Comparison of ENCODE assay signal across 9 mouse cellular contexts in genomic region chr11:117146776-117147536, GRCm38 (mm10). TPM values are rescaled to one million over a fixed set of nuclear protein-coding genes. Genes with fewer than 3 reads are reported as not detected.
DNase-seq lines count a peak whose midpoint lies in the region; ATAC-seq and TF ChIP-seq lines count a peak whose summit lies in the region.
"Had no signal": no experiment of that assay in that cellular context is flagged by ENCODE, and none has a peak within 500 bp of the region (broad histone marks: within the 10 kb centered on the region; RNA-seq: fewer than 3 reads in every experiment).

No protein-coding gene starts in this region.

- ATAC-seq in hindbrain, embryonic 11.5 days (ENCODE audit: low FRiP score), result no peak
- ATAC-seq in hindbrain, postnatal 0 days, result no peak
- ATAC-seq in lung, postnatal 0 days, result peak; percentile 87
- no peak for ATAC-seq in megakaryocyte-erythroid progenitor cell, adult 5-6 weeks (replicated peaks; ENCODE audit: low FRiP score, low TSS enrichment, poor library complexity, severe bottlenecking)

- H3K36me3 ChIP-seq in hindbrain, embryonic 11.5 days (ENCODE audit: control insufficient read depth, insufficient read depth, low read length), result peaks cover 10% of the 10 kb centered on the region
- H3K36me3 ChIP-seq in hindbrain, postnatal 0 days (ENCODE audit: insufficient read depth, low read length), result peaks cover 68% of the 10 kb centered on the region
- H3K36me3 ChIP-seq in ES-Bruce4 (ENCODE audit: control insufficient read depth, insufficient read depth, low read length, poor library complexity, severe bottlenecking), result peaks cover 27% of the 10 kb centered on the region
- peaks cover 64% of the 10 kb centered on the region for H3K36me3 ChIP-seq in lung, postnatal 0 days (ENCODE audit: insufficient read depth, low read length)

- WGBS in hindbrain, embryonic 11.5 days, result 56% methylated on average over 24 of the region's 24 CpGs
- WGBS in hindbrain, postnatal 0 days, result 49% methylated on average over 24 of the region's 24 CpGs
- WGBS in lung, postnatal 0 days, result 69% methylated on average over 24 of the region's 24 CpGs

- no peak overlapping the region for H3K4me2 ChIP-seq in hindbrain, embryonic 11.5 days (replicated peaks; ENCODE audit: low read depth, low read length)
- H3K4me2 ChIP-seq in hindbrain, postnatal 0 days (ENCODE audit: low read depth, low read length), result no peak overlapping the region
- no peak overlapping the region for H3K4me2 ChIP-seq in lung, postnatal 0 days (replicated peaks; ENCODE audit: low read depth, low read length)
- H3K4me2 ChIP-seq: heart, embryonic 15.5 days had no signal

- TF ChIP-seq POLR2A in ES-Bruce4 (IDR thresholded peaks at IDR 0.05; ENCODE audit: insufficient read depth, low read length), result no peak

- no peak overlapping the region for H3K27ac ChIP-seq in hindbrain, embryonic 11.5 days (ENCODE audit: low read depth, low read length)
- H3K27ac ChIP-seq in hindbrain, postnatal 0 days, result no peak overlapping the region
- H3K27ac ChIP-seq in ES-Bruce4 (ENCODE audit: insufficient read depth, low read length), result no peak overlapping the region
- H3K27ac ChIP-seq in lung, postnatal 0 days (ENCODE audit: low read length), result no peak overlapping the region
- H3K27ac ChIP-seq: heart, embryonic 15.5 days had no signal

- DNase-seq in hindbrain, embryonic 11.5 days (ENCODE audit: low spot score), result peak; percentile 34
- no peak for DNase-seq in hindbrain, postnatal 0 days (ENCODE audit: low spot score)
- peak; percentile 64 to 71 for DNase-seq in cerebellum, postnatal 25 days
- DNase-seq in lung, postnatal 0 days (ENCODE audit: low spot score), result peak; percentile 84
- no peak for DNase-seq in heart, postnatal 25 days (ENCODE audit: low spot score)

- no peak overlapping the region for H3K4me3 ChIP-seq in hindbrain, embryonic 11.5 days (ENCODE audit: low read depth, low read length)
- no peak overlapping the region for H3K4me3 ChIP-seq in hindbrain, postnatal 0 days (ENCODE audit: low read length)
- no peak overlapping the region for H3K4me3 ChIP-seq in ES-Bruce4 (ENCODE audit: low read depth, low read length)
- no peak overlapping the region for H3K4me3 ChIP-seq in lung, postnatal 0 days (ENCODE audit: low read depth, low read length)
- H3K4me3 ChIP-seq: heart, embryonic 15.5 days; myocyte had no signal

- no peaks in the 10 kb centered on the region for H3K27me3 ChIP-seq in hindbrain, embryonic 11.5 days (ENCODE audit: control insufficient read depth, insufficient read depth, low read length)
- no peaks in the 10 kb centered on the region for H3K27me3 ChIP-seq in hindbrain, postnatal 0 days (ENCODE audit: insufficient read depth, low read length)
- no peaks in the 10 kb centered on the region for H3K27me3 ChIP-seq in ES-Bruce4 (ENCODE audit: control insufficient read depth, insufficient read depth, low read length, poor library complexity, severe bottlenecking)
- no peaks in the 10 kb centered on the region for H3K27me3 ChIP-seq in lung, postnatal 0 days (replicated peaks; ENCODE audit: insufficient read depth, low read length)
- H3K27me3 ChIP-seq: heart, embryonic 15.5 days had no signal

- peaks cover 2% of the 10 kb centered on the region; the same call in 1 of the 2 replicates for H3K4me1 ChIP-seq in hindbrain, embryonic 11.5 days (replicated peaks; ENCODE audit: control insufficient read depth, insufficient read depth, low read length)
- H3K4me1 ChIP-seq in hindbrain, postnatal 0 days (ENCODE audit: insufficient read depth, low read length), result no peaks in the 10 kb centered on the region
- H3K4me1 ChIP-seq in ES-Bruce4 (ENCODE audit: control insufficient read depth, insufficient read depth, low read length), result peaks cover 3% of the 10 kb centered on the region
- 0 out of 2 replicates have a peak, but pooled peaks cover 2% of the 10 kb centered on the region for H3K4me1 ChIP-seq in lung, postnatal 0 days (ENCODE audit: insufficient read depth, low read depth, low read length)

- intact Hi-C loops in heart, postnatal 25 days (cut with DNase I), result no loop called here

- no peak for TF ChIP-seq CTCF in hindbrain, postnatal 0 days (IDR thresholded peaks at IDR 0.05; ENCODE audit: low read depth)
- TF ChIP-seq CTCF in ES-Bruce4 (IDR thresholded peaks at IDR 0.05; ENCODE audit: low read depth, low read length), result no peak
- TF ChIP-seq CTCF in lung, postnatal 0 days (IDR thresholded peaks at IDR 0.05), result no peak

- TF ChIP-seq EP300 in ES-Bruce4 (IDR thresholded peaks at IDR 0.05; ENCODE audit: insufficient read depth, low read depth, low read length), result peak; percentile 79; the same call in 1 of the 2 replicates
- TF ChIP-seq EP300 in lung, postnatal 0 days (IDR thresholded peaks at IDR 0.05), result peak; percentile 18; the same call in 1 of the 2 replicates

- no peak overlapping the region for H3K9ac ChIP-seq in hindbrain, embryonic 11.5 days (ENCODE audit: low read depth, low read length)
- H3K9ac ChIP-seq in hindbrain, postnatal 0 days (replicated peaks; ENCODE audit: low read length), result no peak overlapping the region
- H3K9ac ChIP-seq in ES-Bruce4 (ENCODE audit: low read depth, poor library complexity, severe bottlenecking), result no peak overlapping the region
- H3K9ac ChIP-seq in lung, postnatal 0 days (replicated peaks; ENCODE audit: low read depth), result no peak overlapping the region
- H3K9ac ChIP-seq: heart, embryonic 15.5 days had no signal

- H3K9me3 ChIP-seq in hindbrain, embryonic 11.5 days (ENCODE audit: control insufficient read depth, low read length), result no peaks in the 10 kb centered on the region
- H3K9me3 ChIP-seq in hindbrain, postnatal 0 days (ENCODE audit: low read length), result no peaks in the 10 kb centered on the region
- no peaks in the 10 kb centered on the region for H3K9me3 ChIP-seq in ES-Bruce4 (replicated peaks; ENCODE audit: control insufficient read depth, insufficient read depth, low read length, poor library complexity, severe bottlenecking)
- no peaks in the 10 kb centered on the region for H3K9me3 ChIP-seq in lung, postnatal 0 days (ENCODE audit: low read length)
- H3K9me3 ChIP-seq: heart, embryonic 15.5 days had no signal

RNA-seq across cellular contexts. Expression of gene Sec14l1, which starts 32.0 kb away (rescaled TPM):
- 36.7 and 36.9 TPM in 2 replicates for polyA plus RNA-seq in hindbrain, embryonic 11.5 days (2014; fragmentation: Nextera tagmentation; extraction: Ambion mirVana)
- 69.1 and 74.1 TPM in 2 replicates for total RNA-seq in hindbrain, postnatal 0 days (2014; rRNA removed)
- 47.0 and 47.3 TPM in 2 replicates for polyA plus RNA-seq in hindbrain, postnatal 0 days (2015; fragmentation: Nextera tagmentation; extraction: Ambion mirVana)
- 77.5 and 77.7 TPM in 2 replicates for polyA plus RNA-seq in ES-Bruce4 (2011; ENCODE audit: insufficient read depth, insufficient read length, low read depth, missing spikeins)
- 62.2 and 62.4 TPM in 2 replicates for polyA plus RNA-seq in lung, postnatal 0 days (2015; fragmentation: Nextera tagmentation; extraction: Ambion mirVana)
- total RNA-seq in megakaryocyte-erythroid progenitor cell, adult 5-6 weeks (2014; fragmentation: Nextera tagmentation), result 13.5 and 14.4 TPM in 2 replicates
- total RNA-seq in megakaryocyte-erythroid progenitor cell, adult 5-6 weeks (2017), result 6.7 and 10.6 TPM in 2 replicates
- total RNA-seq in heart, postnatal 25 days (2021), result 10 to 100 TPM; 71.7 to 74.1 TPM

RNA-seq across cellular contexts. Expression of gene Sept9, which starts 52.5 kb away (rescaled TPM):
- 126 and 141 TPM in 2 replicates for polyA plus RNA-seq in hindbrain, embryonic 11.5 days (2014; fragmentation: Nextera tagmentation; extraction: Ambion mirVana)
- 111 and 112 TPM in 2 replicates for total RNA-seq in hindbrain, postnatal 0 days (2014; rRNA removed)
- polyA plus RNA-seq in hindbrain, postnatal 0 days (2015; fragmentation: Nextera tagmentation; extraction: Ambion mirVana), result 88.8 and 89.8 TPM in 2 replicates
- polyA plus RNA-seq in ES-Bruce4 (2011; ENCODE audit: insufficient read depth, insufficient read length, low read depth, missing spikeins), result 123 and 146 TPM in 2 replicates
- polyA plus RNA-seq in lung, postnatal 0 days (2015; fragmentation: Nextera tagmentation; extraction: Ambion mirVana), result 52.5 and 56.1 TPM in 2 replicates
- 41.8 and 46.9 TPM in 2 replicates for total RNA-seq in megakaryocyte-erythroid progenitor cell, adult 5-6 weeks (2014; fragmentation: Nextera tagmentation)
- total RNA-seq in megakaryocyte-erythroid progenitor cell, adult 5-6 weeks (2017), result 60.5 and 68.2 TPM in 2 replicates
- 10 to 100 TPM; 32.2 to 35.2 TPM for total RNA-seq in heart, postnatal 25 days (2021)

Comparison
In these comparisons a context has a peak if more than half of its experiments do, and no peak if none do; other contexts are left out.
1. DNase-seq: peak in hindbrain, embryonic 11.5 days (single experiment), cerebellum, postnatal 25 days (2 of 2) and lung, postnatal 0 days (single experiment); none in hindbrain, postnatal 0 days (single experiment) and heart, postnatal 25 days (single experiment).